8 mouse cellular contexts compared by ENCODE assay signal in the genomic region with DNA sequence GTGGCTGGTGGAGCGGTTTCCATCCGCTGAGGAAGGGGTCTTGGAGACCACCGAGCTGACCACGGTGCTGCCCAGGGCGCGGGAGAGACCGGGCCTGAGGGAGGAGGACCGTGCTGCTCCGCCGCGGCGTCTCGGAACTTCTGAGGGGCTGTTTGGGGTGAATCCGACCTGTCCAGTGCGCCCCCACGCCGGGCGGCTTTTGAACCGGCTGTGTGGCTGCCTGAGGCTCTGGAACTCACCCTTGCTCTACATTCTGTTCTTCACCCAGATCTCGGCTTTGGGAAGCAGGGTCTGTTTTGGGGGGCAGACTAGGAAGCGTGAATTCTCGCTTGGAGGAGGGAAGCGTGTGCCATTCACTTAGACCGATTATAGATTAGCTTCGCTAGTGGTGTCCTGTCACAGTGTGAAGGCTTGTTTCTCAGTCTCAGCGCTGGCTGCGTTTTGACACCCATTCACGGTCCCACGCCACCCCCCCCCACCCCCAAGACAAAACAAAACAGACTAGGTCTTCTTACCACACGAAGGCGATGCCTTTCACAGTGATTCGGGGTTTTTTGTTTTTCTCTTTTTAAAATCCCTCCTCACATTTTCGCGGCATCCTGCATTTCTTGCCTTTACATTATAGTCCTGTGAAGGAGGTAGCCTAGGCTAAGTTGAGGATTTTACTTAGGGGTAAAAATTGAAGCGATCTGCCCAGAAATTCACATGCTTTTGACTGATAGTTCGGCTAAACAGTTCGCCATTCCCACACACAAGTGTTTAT. TPM values are rescaled to one million over a fixed set of nuclear protein-coding genes. Genes with fewer than 3 reads are reported as not detected.
A peak's percentile ranks its signal among the peaks of the same experiment; 100 is the strongest.
DNase-seq lines count a peak whose midpoint lies in the region; ATAC-seq and TF ChIP-seq lines count a peak whose summit lies in the region.

No protein-coding gene starts in this region.

- H3K4me3 ChIP-seq in heart, embryonic 16.5 days (ENCODE audit: low read length) = peak overlapping the region; percentile 87
- peak overlapping the region; percentile 94 for H3K4me3 ChIP-seq in G1E (ENCODE audit: low read depth, low read length)
- peak overlapping the region; percentile 97 for H3K4me3 ChIP-seq in embryonic fibroblast, embryonic 13.5 days (ENCODE audit: insufficient read depth, low read length)
- peak overlapping the region; percentile 95 for H3K4me3 ChIP-seq in kidney, embryonic 16.5 days (ENCODE audit: low read length)
- H3K4me3 ChIP-seq in midbrain, embryonic 13.5 days (replicated peaks) = peak overlapping the region; percentile 86

- H3K27me3 ChIP-seq in heart, embryonic 16.5 days (ENCODE audit: control insufficient read depth, insufficient read depth, low read length) = no peaks in the 10 kb centered on the region
- no peaks in the 10 kb centered on the region for H3K27me3 ChIP-seq in G1E (ENCODE audit: insufficient read depth, low read length)
- no peaks in the 10 kb centered on the region for H3K27me3 ChIP-seq in kidney, embryonic 16.5 days (ENCODE audit: insufficient read depth, low read length)
- H3K27me3 ChIP-seq in midbrain, embryonic 13.5 days = no peaks in the 10 kb centered on the region

- WGBS in heart, embryonic 16.5 days = 2% methylated on average over 37 of the region's 37 CpGs
- 3% methylated on average over 37 of the region's 37 CpGs for WGBS in kidney, embryonic 16.5 days
- WGBS in midbrain, embryonic 13.5 days = 4% methylated on average over 37 of the region's 37 CpGs

- H3K4me1 ChIP-seq in heart, embryonic 16.5 days (ENCODE audit: control insufficient read depth, insufficient read depth, low read length) = peaks cover 6% of the 10 kb centered on the region; the same call in 1 of the 2 replicates
- H3K4me1 ChIP-seq in G1E (ENCODE audit: insufficient read depth, low read depth, low read length) = peaks cover 69% of the 10 kb centered on the region
- H3K4me1 ChIP-seq in embryonic fibroblast, embryonic 13.5 days (ENCODE audit: control insufficient read depth, insufficient read depth, low read length) = 0 out of 2 replicates have a peak, but pooled peaks cover 4% of the 10 kb centered on the region
- H3K4me1 ChIP-seq in kidney, embryonic 16.5 days (ENCODE audit: insufficient read depth, low read length) = peaks cover 6% of the 10 kb centered on the region; the same call in 1 of the 2 replicates
- H3K4me1 ChIP-seq in midbrain, embryonic 13.5 days (replicated peaks) = peaks cover 14% of the 10 kb centered on the region

- no peak for TF ChIP-seq CTCF in G1E (IDR thresholded peaks at IDR 0.05; ENCODE audit: low read depth, low read length)
- no peak for TF ChIP-seq CTCF in embryonic fibroblast, embryonic 13.5 days (IDR thresholded peaks at IDR 0.05; ENCODE audit: borderline replicate concordance, insufficient read depth, low read length)

- ATAC-seq in heart, embryonic 16.5 days (replicated peaks; ENCODE audit: extremely low read depth, insufficient read depth, low FRiP score) = peak; percentile 76
- no peak for ATAC-seq in G1E (ENCODE audit: extremely low read depth, insufficient number of reproducible peaks, low FRiP score, poor library complexity, severe bottlenecking)
- peak; percentile 86 for ATAC-seq in kidney, embryonic 16.5 days (ENCODE audit: low FRiP score, low TSS enrichment)
- ATAC-seq in midbrain, embryonic 13.5 days = peak; percentile 89

- no peak for DNase-seq in heart, postnatal 10 days
- no peak for DNase-seq in G1E (ENCODE audit: low spot score)
- no peak for DNase-seq in layer of hippocampus, adult 9-10 months (ENCODE audit: low spot score)
- DNase-seq in thymus, adult 18-20 months = no peak

- H3K27ac ChIP-seq in heart, embryonic 16.5 days (ENCODE audit: low read length) = peak overlapping the region; percentile 95
- peak overlapping the region; percentile 62 for H3K27ac ChIP-seq in embryonic fibroblast, embryonic 13.5 days (ENCODE audit: insufficient read depth, low read length)
- peak overlapping the region; percentile 96 for H3K27ac ChIP-seq in kidney, embryonic 16.5 days (ENCODE audit: low read length)
- peak overlapping the region; percentile 97 for H3K27ac ChIP-seq in midbrain, embryonic 13.5 days

- intact Hi-C loops in heart, postnatal 10 days (cut with DNase I) = no loop called here

- peak overlapping the region; percentile 70 for H3K4me2 ChIP-seq in heart, embryonic 16.5 days (ENCODE audit: low read depth, low read length)
- H3K4me2 ChIP-seq in kidney, embryonic 16.5 days (replicated peaks; ENCODE audit: low read depth, low read length) = peak overlapping the region; percentile 73
- H3K4me2 ChIP-seq in midbrain, embryonic 13.5 days (replicated peaks) = peak overlapping the region; percentile 82

- H3K36me3 ChIP-seq in heart, embryonic 16.5 days (ENCODE audit: control insufficient read depth, insufficient read depth) = peaks cover 7% of the 10 kb centered on the region; the same call in 1 of the 2 replicates
- peaks cover 30% of the 10 kb centered on the region for H3K36me3 ChIP-seq in G1E (replicated peaks)
- peaks cover 9% of the 10 kb centered on the region for H3K36me3 ChIP-seq in kidney, embryonic 16.5 days (ENCODE audit: insufficient read depth, low read length)
- H3K36me3 ChIP-seq in midbrain, embryonic 13.5 days = no peaks in the 10 kb centered on the region

- peak overlapping the region; percentile 96 for H3K9ac ChIP-seq in heart, embryonic 16.5 days (ENCODE audit: low read length)
- H3K9ac ChIP-seq in kidney, embryonic 16.5 days (replicated peaks; ENCODE audit: low read length) = peak overlapping the region; percentile 97
- peak overlapping the region; percentile 93 for H3K9ac ChIP-seq in midbrain, embryonic 13.5 days (replicated peaks)

- TF ChIP-seq POLR2A in embryonic fibroblast, embryonic 13.5 days (IDR thresholded peaks at IDR 0.05; ENCODE audit: low read depth, low read length) = no peak

- peaks cover 3% of the 10 kb centered on the region; the same call in 1 of the 2 replicates for H3K9me3 ChIP-seq in heart, embryonic 16.5 days (replicated peaks; ENCODE audit: control insufficient read depth, low read length)
- 0 out of 2 replicates have a peak, but pooled peaks cover 3% of the 10 kb centered on the region for H3K9me3 ChIP-seq in G1E (replicated peaks)
- peaks cover 3% of the 10 kb centered on the region; the same call in 1 of the 2 replicates for H3K9me3 ChIP-seq in kidney, embryonic 16.5 days (ENCODE audit: low read length)
- no peaks in the 10 kb centered on the region for H3K9me3 ChIP-seq in midbrain, embryonic 13.5 days

RNA-seq across cellular contexts. Expression of gene Bcl2l13, which starts 0.6 kb away (rescaled TPM):
- polyA plus RNA-seq in heart, embryonic 16.5 days (2015; fragmentation: Nextera tagmentation; extraction: Ambion mirVana) = 26.1 and 32.2 TPM in 2 replicates
- total RNA-seq in heart, postnatal 10 days (2021) = 10 to 100 TPM; 78.0 to 89.4 TPM
- total RNA-seq in G1E (2014; fragmentation: Nextera tagmentation) (85.0 and 85.7 TPM in 2 replicates), G1E (2017) (31.0 and 37.0 TPM in 2 replicates)
- 450 and 524 TPM in 2 replicates for polyA plus RNA-seq in G1E (2012)
- 25.4 and 27.4 TPM in 2 replicates for polyA plus RNA-seq in embryonic fibroblast, embryonic 13.5 days (2011; ENCODE audit: insufficient read length, low read depth, missing spikeins)
- polyA plus RNA-seq in kidney, embryonic 16.5 days (2015; fragmentation: Nextera tagmentation; extraction: Ambion mirVana) = 35.7 TPM in 2 replicates
- polyA plus RNA-seq in midbrain, embryonic 13.5 days (2015; fragmentation: Nextera tagmentation; extraction: Ambion mirVana) = 32.3 and 32.5 TPM in 2 replicates

RNA-seq across cellular contexts. Expression of gene Atp6v1e1, which starts 14.0 kb away (rescaled TPM):
- polyA plus RNA-seq in heart, embryonic 16.5 days (2015; fragmentation: Nextera tagmentation; extraction: Ambion mirVana) = 138 and 146 TPM in 2 replicates
- total RNA-seq in heart, postnatal 10 days (2021) = 100 to 1,000 TPM; 168 to 172 TPM
- total RNA-seq in G1E (2014; fragmentation: Nextera tagmentation) = 113 and 124 TPM in 2 replicates
- 233 and 247 TPM in 2 replicates for total RNA-seq in G1E (2017)
- polyA plus RNA-seq in G1E (2012) = 50.0 and 51.0 TPM in 2 replicates
- polyA plus RNA-seq in embryonic fibroblast, embryonic 13.5 days (2011; ENCODE audit: insufficient read length, low read depth, missing spikeins) = 203 and 221 TPM in 2 replicates
- polyA plus RNA-seq in kidney, embryonic 16.5 days (2015; fragmentation: Nextera tagmentation; extraction: Ambion mirVana) = 176 and 188 TPM in 2 replicates
- polyA plus RNA-seq in midbrain, embryonic 13.5 days (2015; fragmentation: Nextera tagmentation; extraction: Ambion mirVana) = 221 and 234 TPM in 2 replicates

Comparison
In these comparisons a context has a peak if more than half of its experiments do, and no peak if none do; other contexts are left out.
1. RNA of gene Bcl2l13, which starts 0.6 kb away (polyA plus RNA-seq): 450 to 524 TPM in G1E; 35.7 TPM in kidney, embryonic 16.5 days, 32.3 to 32.5 TPM in midbrain, embryonic 13.5 days, 26.1 to 32.2 TPM in heart, embryonic 16.5 days and 25.4 to 27.4 TPM in embryonic fibroblast, embryonic 13.5 days; every median in the first group is over 10 times any median in the second.
2. Peak in every context shown above with its lines, with median percentiles within 50 percentile points of each other: H3K27ac ChIP-seq, H3K4me2 ChIP-seq, H3K4me3 ChIP-seq and H3K9ac ChIP-seq.